Mouse (Mus musculus) bone marrow, adult 2 months (tissue): ENCODE measurements around the gene Tardbp. TPM values are rescaled to one million over a fixed set of nuclear protein-coding genes. Genes with fewer than 3 reads are reported as not detected.

ENCODE experiments used
- H3K27ac ChIP-seq: fragments of 200-500 bp; 2 replicates; pipeline ENCODE4 v1.5.1; 2012; ENCODE audit warnings: low read depth, mild to moderate bottlenecking, control low read depth, inconsistent platforms, low read length; ENCODE audit not compliant: control insufficient read depth, poor library complexity, insufficient read depth
- H3K4me1 ChIP-seq: fragments of 200-500 bp; 2 replicates; pipeline ENCODE4 v1.6.1; 2011; ENCODE audit warnings: low read length; ENCODE audit not compliant: control insufficient read depth, insufficient read depth
- H3K4me3 ChIP-seq: fragments of 200-500 bp; replicated peaks from 2 replicates; pipeline ENCODE3; 2011; ENCODE audit warnings: mild to moderate bottlenecking, low read depth, low read length, control low read depth; ENCODE audit not compliant: control insufficient read depth
- CTCF ChIP-seq: fragments of 200-500 bp; IDR thresholded peaks from 2 replicates; pipeline ENCODE4 v1.5.1; 2011; ENCODE audit warnings: low read length, control low read depth; ENCODE audit not compliant: control insufficient read depth, insufficient read depth
- POLR2A ChIP-seq: fragments of 200-500 bp; IDR thresholded peaks from 2 replicates; pipeline ENCODE4 v1.6.1; 2011; ENCODE audit warnings: low read depth, mild to moderate bottlenecking, control low read depth, low read length, borderline replicate concordance; ENCODE audit not compliant: control insufficient read depth
- WGBS: fragments of 180-500 bp; shearing (Covaris S2); methylation state at CpG from one replicate; pipeline ENCODE4 v1.1.7; 2018; 5-methylcytosine and 5-hydroxymethylcytosine counted together
- polyA plus RNA-seq: library from polyadenylated mRNA; stranded (reverse); fragments of >200 nt; gene quantifications from 2 replicates; pipeline ENCODE4 v1.2.4, GENCODE M21; 2011; ENCODE audit warnings: low replicate concordance; ENCODE audit not compliant: missing spikeins, insufficient read depth, insufficient read length

Tardbp gene
- polyA plus RNA-seq, 1 experiment, result 301 TPM

DNA sequence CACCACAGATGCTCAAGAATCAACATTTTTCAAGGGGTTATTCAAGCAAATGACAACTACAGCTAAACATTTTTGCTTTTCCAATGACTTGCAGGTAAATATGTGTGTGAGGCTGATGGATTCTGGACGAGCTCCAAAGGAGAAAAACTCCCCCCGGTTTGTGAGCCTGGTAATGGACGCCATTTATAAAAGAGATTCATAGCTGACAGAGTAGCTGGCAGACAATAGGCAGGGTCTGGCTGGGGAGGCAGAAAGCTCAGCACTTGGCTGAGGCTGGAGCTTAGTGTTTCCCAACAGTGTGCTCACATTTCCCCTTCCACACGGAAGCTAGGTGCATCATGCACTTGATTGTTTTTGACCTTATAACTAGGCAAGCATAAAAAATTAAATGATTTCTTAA is 14.3 kb downstream of the Tardbp start:
- 74% methylated on average over 4 of the region's 4 CpGs for WGBS
- Histone ChIP-seq H3K27ac (no peak overlapping the region), H3K4me1 (no peaks in the 10 kb centered on the region), H3K4me3 (no peak overlapping the region)
- TF ChIP-seq CTCF, result no peak
- no peak for TF ChIP-seq POLR2A

DNA sequence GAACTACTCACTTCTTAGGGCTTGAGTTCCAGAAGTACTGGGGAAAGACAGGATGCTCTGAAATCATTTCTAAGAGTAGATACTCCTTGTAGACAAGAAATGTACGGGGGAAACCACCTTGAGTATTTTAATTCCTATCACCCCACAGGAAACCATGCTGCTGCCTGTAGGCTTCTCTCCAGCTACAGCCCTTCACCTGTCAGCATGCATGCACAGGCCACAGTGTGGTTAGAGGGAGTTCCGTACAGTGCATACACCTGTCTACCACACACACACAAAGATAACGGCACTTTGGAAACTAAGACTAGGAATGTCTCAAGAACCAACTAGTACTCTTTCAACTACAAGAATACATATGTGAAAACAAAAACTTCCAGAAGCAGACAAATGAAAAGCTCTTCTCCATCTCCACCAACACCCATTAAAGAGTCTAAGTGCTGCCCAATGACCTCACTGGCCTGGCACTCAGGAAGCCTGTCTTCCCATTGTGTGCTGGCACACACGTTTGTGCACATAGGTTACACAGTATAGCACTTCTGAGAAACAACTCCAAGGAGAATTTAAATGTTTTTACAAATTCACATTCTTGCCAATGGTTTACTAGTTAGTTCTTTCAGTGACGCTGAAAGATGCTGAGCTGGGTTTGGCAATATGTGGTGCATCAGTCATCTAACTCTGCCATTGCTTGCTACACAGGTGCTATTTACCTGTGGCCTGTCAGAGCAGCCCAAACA is 16.0 kb downstream of the Tardbp start:
- Histone ChIP-seq H3K4me3 (no peak overlapping the region), H3K27ac (no peak overlapping the region), H3K4me1 (no peaks in the 10 kb centered on the region)
- WGBS, result 38% methylated on average over 5 of the region's 5 CpGs
- no peak for TF ChIP-seq CTCF
- TF ChIP-seq POLR2A, result no peak

DNA sequence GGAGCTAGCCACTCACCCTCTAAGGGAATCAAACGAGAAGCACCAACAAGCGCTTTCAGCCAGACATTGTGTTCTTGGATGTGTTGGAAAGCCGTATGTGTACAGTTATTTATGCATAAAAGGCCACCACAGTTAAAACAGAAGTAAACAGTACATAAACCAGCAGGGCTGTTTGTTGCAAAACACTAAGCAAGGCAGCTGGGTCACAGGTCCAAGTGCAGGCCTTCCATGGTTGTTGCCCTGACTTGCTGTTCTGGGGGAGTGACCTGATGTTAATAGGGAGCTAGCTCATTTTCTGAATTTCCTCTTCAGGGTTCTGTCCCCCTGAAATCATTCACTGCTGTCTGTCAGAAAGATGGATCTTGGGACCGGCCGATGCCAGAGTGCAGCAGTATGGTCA is 17.0 kb downstream of the Tardbp start:
- no peak overlapping the region for H3K27ac ChIP-seq
- WGBS, result 90% methylated on average over 5 of the region's 5 CpGs
- no peak for TF ChIP-seq CTCF
- no peak for TF ChIP-seq POLR2A
- no peak overlapping the region for H3K4me3 ChIP-seq
- no peaks in the 10 kb centered on the region for H3K4me1 ChIP-seq

DNA sequence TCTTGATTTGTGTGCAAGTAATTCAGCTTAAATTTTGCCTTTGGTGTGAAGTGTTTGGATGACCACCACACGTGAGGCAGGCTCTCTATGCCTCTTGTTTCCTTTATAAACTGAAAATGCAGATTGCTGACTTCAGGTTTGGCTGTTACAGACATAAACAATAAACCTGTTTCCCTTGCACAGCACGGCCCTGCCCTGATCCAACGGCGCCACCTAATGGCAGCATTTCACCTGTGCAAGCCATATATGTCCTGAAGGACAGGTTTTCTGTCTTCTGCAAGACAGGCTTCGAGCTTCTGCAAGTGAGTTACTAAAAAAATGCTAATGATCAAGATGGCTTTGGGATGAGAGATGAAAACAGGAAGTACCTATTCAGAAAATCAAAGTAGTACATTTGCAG is 19.1 kb downstream of the Tardbp start:
- H3K27ac ChIP-seq, result no peak overlapping the region
- no peak overlapping the region for H3K4me3 ChIP-seq
- H3K4me1 ChIP-seq, result no peaks in the 10 kb centered on the region
- WGBS, result 5% methylated on average over 5 of the region's 5 CpGs
- no peak for TF ChIP-seq POLR2A
- TF ChIP-seq CTCF, result peak; percentile 97

DNA sequence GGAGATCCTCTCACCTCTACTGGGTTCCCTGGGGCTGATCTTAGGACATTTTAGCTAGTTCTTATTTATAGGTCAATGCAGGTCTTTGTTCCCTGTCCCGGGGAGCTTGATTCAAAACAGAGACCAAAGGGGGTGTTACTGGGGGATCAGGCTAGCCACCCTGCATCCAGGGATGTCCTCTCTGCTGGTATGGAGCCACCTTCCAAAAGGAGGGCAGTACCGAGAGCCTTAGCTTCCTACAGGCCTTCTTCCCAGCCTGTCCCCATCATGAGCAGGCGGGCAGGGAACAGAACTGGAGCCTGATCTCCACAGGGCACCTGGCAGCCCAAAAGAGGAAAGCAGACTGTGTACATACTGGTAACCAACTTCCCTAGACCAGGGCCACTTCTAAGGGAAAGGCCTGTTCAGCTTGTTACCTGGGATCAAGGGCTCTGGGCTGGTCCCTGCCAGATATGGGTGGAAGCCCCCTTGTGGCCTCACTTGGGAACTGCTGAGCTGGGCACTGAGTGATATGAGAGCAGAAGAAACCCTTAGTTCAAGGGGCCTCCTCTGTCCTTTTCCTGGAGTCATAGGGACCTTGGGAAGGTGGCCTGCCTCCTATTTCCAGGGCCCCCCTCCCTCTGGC is 22.2 kb downstream of the Tardbp start:
- no peak overlapping the region for H3K4me3 ChIP-seq
- 87% methylated on average over 3 of the region's 3 CpGs for WGBS
- no peaks in the 10 kb centered on the region for H3K4me1 ChIP-seq
- H3K27ac ChIP-seq, result no peak overlapping the region
- TF ChIP-seq POLR2A (no peak), CTCF (peak; percentile 72)

DNA sequence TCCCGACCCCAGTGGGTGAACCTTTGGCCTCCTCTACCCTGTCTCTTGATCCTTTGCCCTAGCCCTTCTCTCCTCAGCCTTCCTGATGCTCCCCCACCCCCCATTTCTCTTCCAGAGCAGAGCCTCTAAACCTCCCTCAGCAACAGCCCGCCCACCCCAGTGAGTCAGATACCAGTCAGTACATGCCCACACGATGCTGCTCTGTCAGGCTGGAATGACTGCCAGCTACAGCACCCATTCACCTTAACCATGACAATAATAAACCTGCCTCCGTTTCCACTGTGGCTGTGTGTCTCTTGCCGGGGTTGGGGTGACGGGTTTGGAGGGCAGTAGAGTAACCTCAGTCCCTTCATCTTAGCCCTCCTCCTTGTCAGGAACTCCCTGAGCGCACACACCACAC is 22.7 kb downstream of the Tardbp start:
- no peak for TF ChIP-seq POLR2A
- TF ChIP-seq CTCF, result no peak
- 82% methylated on average over 7 of the region's 7 CpGs for WGBS
- Histone ChIP-seq H3K4me3 (no peak overlapping the region), H3K4me1 (no peaks in the 10 kb centered on the region), H3K27ac (no peak overlapping the region)

DNA sequence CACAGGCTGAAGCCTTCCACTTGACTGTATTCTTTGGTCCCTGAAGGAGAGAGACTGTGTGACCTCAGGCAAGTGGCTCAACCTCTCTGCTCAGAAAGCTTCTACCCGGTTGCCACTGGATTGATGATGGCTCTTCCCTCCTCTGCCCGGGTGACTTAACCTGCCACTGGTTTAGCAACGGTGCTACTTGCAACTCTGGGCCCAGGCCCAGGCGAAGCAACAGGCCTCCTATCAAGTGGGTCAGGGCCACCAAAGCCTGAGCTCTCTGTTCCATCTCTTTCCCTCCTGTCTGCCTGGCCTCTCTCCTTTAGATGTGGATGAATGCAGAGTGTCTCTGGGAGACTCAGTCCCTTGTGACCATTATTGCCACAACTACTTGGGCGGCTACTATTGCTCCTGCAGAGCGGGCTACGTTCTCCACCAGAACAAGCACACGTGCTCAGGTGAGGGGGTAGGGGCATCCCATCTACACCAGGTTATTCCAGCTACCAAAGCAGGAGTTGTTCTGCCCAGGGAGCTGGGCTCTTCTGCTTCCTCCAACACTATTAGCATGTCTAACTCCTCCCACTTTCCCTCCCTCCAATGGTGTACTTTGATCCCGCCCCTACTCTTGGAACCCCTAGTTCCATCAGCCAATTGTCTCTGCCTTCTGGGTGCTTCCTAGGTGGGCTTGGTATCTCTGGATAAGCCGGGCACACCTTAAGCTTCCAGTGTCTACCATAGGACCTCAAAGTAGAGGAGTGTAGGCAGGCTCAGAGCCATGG is 23.3 kb downstream of the Tardbp start:
- Histone ChIP-seq H3K4me3 (no peak overlapping the region), H3K27ac (no peak overlapping the region), H3K4me1 (no peaks in the 10 kb centered on the region)
- TF ChIP-seq CTCF, result no peak
- TF ChIP-seq POLR2A, result no peak
- WGBS, result 85% methylated on average over 10 of the region's 10 CpGs

DNA sequence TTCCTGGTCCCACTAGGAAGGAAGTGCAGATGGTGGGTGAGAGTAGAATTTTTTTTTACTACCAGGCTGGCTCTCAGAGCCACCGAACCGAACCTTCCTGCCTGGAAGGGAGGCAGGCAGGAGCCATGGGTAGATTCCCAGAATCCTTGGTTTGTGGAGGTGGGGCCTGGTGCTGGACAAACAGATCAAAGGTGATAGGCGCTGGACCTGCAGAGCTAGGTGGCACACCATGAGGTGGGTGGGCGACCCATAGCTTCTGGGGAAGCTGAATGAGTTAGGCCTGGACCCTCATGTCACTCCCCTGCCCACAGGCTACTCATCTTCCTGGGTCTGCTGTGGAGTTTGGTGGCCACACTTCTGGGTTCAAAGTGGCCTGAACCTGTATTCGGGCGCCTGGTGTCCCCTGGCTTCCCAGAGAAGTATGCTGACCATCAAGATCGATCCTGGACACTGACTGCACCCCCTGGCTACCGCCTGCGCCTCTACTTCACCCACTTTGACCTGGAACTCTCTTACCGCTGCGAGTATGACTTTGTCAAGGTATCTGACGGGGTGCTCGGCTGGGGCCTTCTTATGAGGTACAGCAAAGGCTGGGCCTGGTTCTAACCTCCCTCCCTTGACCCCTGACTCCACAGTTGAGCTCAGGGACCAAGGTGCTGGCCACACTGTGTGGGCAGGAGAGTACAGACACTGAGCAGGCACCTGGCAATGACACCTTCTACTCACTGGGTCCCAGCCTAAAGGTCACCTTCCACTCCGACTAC is 24.3 kb downstream of the Tardbp start, which contains the start of gene Masp2:
Gene Masp2 (plus strand): TSS at position 198 of the 764 bp plus-strand sequence.
- 78% methylated on average over 14 of the region's 14 CpGs for WGBS
- Histone ChIP-seq H3K4me3 (no peak within 1 kb of the TSS), H3K4me1 (no peaks in the 10 kb centered on the region; the same call in 1 of the 2 replicates), H3K27ac (no peak within 1 kb of the TSS)
- TF ChIP-seq CTCF, result no peak
- TF ChIP-seq POLR2A, result no peak
